Mouse (Mus musculus): ENCODE data around the gene Mafg.
A peak's percentile ranks its signal among the peaks of the same experiment; 100 is the strongest.

The Mafg gene

GRCm38 (mm10) chr11:120643601-120643987, 10.2 kb upstream of the Mafg start, which contains the start of gene Pycr1:
TSS of gene Pycr1 (minus strand) at chr11:120643769.
- peak; percentile 95 for DNase-seq (ENCODE audit: low read depth)

GRCm38 (mm10) chr11:120642939-120643600, 9.7 kb upstream of the Mafg start:
- no peak for DNase-seq (ENCODE audit: low read depth)

GRCm38 (mm10) chr11:120641869-120642268, 8.5 kb upstream of the Mafg start:
- DNase-seq (ENCODE audit: low read depth) = no peak

GRCm38 (mm10) chr11:120641255-120641654, 7.9 kb upstream of the Mafg start:
- no peak for DNase-seq (ENCODE audit: low read depth)

GRCm38 (mm10) chr11:120634810-120635209, 1.4 kb upstream of the Mafg start:
- no peak for DNase-seq (ENCODE audit: low read depth)

- peak; percentile 77 for DNase-seq (ENCODE audit: low read depth)
These were observed 561 bp downstream of the Mafg start for GRCm38 (mm10) chr11:120632559-120633519.

GRCm38 (mm10) chr11:120631726-120632448, 1.5 kb downstream of the Mafg start:
- DNase-seq (ENCODE audit: low read depth) = peak; percentile 61

GRCm38 (mm10) chr11:120630881-120631725, 2.3 kb downstream of the Mafg start:
- peak; percentile 85 for DNase-seq (ENCODE audit: low read depth)

GRCm38 (mm10) chr11:120630401-120630871, 3.0 kb downstream of the Mafg start:
- DNase-seq (ENCODE audit: low read depth) = peak; percentile 64

GRCm38 (mm10) chr11:120629911-120630310, 3.5 kb downstream of the Mafg start:
- peak; percentile 61 for DNase-seq (ENCODE audit: low read depth)

- peak; percentile 81 for DNase-seq (ENCODE audit: low read depth)
These were observed 4.1 kb downstream of the Mafg start for GRCm38 (mm10) chr11:120629341-120629730.

- DNase-seq (ENCODE audit: low read depth) = no peak
These were observed 4.6 kb downstream of the Mafg start for GRCm38 (mm10) chr11:120628601-120629340.

- peak; percentile 88 for DNase-seq (ENCODE audit: low read depth)
These were observed 5.7 kb downstream of the Mafg start for GRCm38 (mm10) chr11:120627468-120628300.

GRCm38 (mm10) chr11:120626785-120627467, 6.5 kb downstream of the Mafg start:
- DNase-seq (ENCODE audit: low read depth) = peak; percentile 28

GRCm38 (mm10) chr11:120625152-120625775, 8.1 kb downstream of the Mafg start, which contains the start of gene Sirt7:
TSS of gene Sirt7 (minus strand) at chr11:120625240.
- peak; percentile 26 for DNase-seq (ENCODE audit: low read depth)

- DNase-seq (ENCODE audit: low read depth) = peak; percentile 93
These were observed 8.7 kb downstream of the Mafg start for GRCm38 (mm10) chr11:120624680-120625111.

GRCm38 (mm10) chr11:120623961-120624679, 9.3 kb downstream of the Mafg start:
- DNase-seq (ENCODE audit: low read depth) = peak; percentile 83

- no peak for DNase-seq (ENCODE audit: low read depth)
These were observed 10.6 kb downstream of the Mafg start for GRCm38 (mm10) chr11:120622805-120623204.

Measured in induced T-regulatory cell, adult 2 months (primary cell).